Mouse (Mus musculus): Measurements from ENCODE around the gene Sdsl. TPM values are rescaled to one million over a fixed set of nuclear protein-coding genes. Genes with fewer than 3 reads are reported as not detected.

Sdsl gene
- polyA plus RNA-seq, 1 experiment from 2014 or later: 15.3 TPM

GRCm38 (mm10) chr5:120425711-120426110, 46.9 kb downstream of the Sdsl start:
- no peaks in the 10 kb centered on the region for H3K9me3 ChIP-seq (ENCODE audit: low read length)
- H3K27ac ChIP-seq (ENCODE audit: low read length): no peak overlapping the region
- no peak overlapping the region for H3K4me3 ChIP-seq (ENCODE audit: low read length)
- 0% methylated on average over 15 of the region's 20 CpGs for WGBS
- H3K4me1 ChIP-seq (ENCODE audit: insufficient read depth, low read length): no peaks in the 10 kb centered on the region
- ATAC-seq (ENCODE audit: low FRiP score, low TSS enrichment): no peak
- H3K4me2 ChIP-seq (replicated peaks; ENCODE audit: low read depth, low read length): no peak overlapping the region
- H3K27me3 ChIP-seq (ENCODE audit: insufficient read depth, low read length): peaks cover 91% of the 10 kb centered on the region
- no peaks in the 10 kb centered on the region for H3K36me3 ChIP-seq (ENCODE audit: insufficient read depth, low read length)
- H3K9ac ChIP-seq (replicated peaks; ENCODE audit: low read length): no peak overlapping the region

GRCm38 (mm10) chr5:120424657-120425056, 48.0 kb downstream of the Sdsl start:
- Histone ChIP-seq H3K27ac (ENCODE audit: low read length) (no peak overlapping the region), H3K4me2 (replicated peaks; ENCODE audit: low read depth, low read length) (no peak overlapping the region), H3K36me3 (ENCODE audit: insufficient read depth, low read length) (no peaks in the 10 kb centered on the region), H3K4me3 (ENCODE audit: low read length) (no peak overlapping the region), H3K27me3 (ENCODE audit: insufficient read depth, low read length) (peaks cover 87% of the 10 kb centered on the region), H3K9me3 (ENCODE audit: low read length) (no peaks in the 10 kb centered on the region), H3K9ac (replicated peaks; ENCODE audit: low read length) (no peak overlapping the region), H3K4me1 (ENCODE audit: insufficient read depth, low read length) (no peaks in the 10 kb centered on the region)
- 0% methylated on average over 11 of the region's 11 CpGs for WGBS
- ATAC-seq (ENCODE audit: low FRiP score, low TSS enrichment): no peak

- H3K27ac ChIP-seq (ENCODE audit: low read length): no peak overlapping the region
- ATAC-seq (ENCODE audit: low FRiP score, low TSS enrichment): peak; percentile 63; the same call in 1 of the 2 replicates
- H3K9me3 ChIP-seq (ENCODE audit: low read length): no peaks in the 10 kb centered on the region
- no peaks in the 10 kb centered on the region for H3K36me3 ChIP-seq (ENCODE audit: insufficient read depth, low read length)
- peaks cover 83% of the 10 kb centered on the region for H3K27me3 ChIP-seq (ENCODE audit: insufficient read depth, low read length)
- WGBS: 1% methylated on average over 19 of the region's 19 CpGs
- H3K4me2 ChIP-seq (replicated peaks; ENCODE audit: low read depth, low read length): no peak overlapping the region
- no peak overlapping the region for H3K4me3 ChIP-seq (ENCODE audit: low read length)
- H3K4me1 ChIP-seq (ENCODE audit: insufficient read depth, low read length): no peaks in the 10 kb centered on the region
- no peak overlapping the region for H3K9ac ChIP-seq (replicated peaks; ENCODE audit: low read length)
These were observed 48.6 kb downstream of the Sdsl start for GRCm38 (mm10) chr5:120424039-120424438.

- H3K36me3 ChIP-seq (ENCODE audit: insufficient read depth, low read length): no peaks in the 10 kb centered on the region
- no peak for ATAC-seq (ENCODE audit: low FRiP score, low TSS enrichment)
- peaks cover 64% of the 10 kb centered on the region for H3K27me3 ChIP-seq (ENCODE audit: insufficient read depth, low read length)
- H3K27ac ChIP-seq (ENCODE audit: low read length): no peak overlapping the region
- no peak overlapping the region for H3K9ac ChIP-seq (replicated peaks; ENCODE audit: low read length)
- no peak overlapping the region for H3K4me3 ChIP-seq (ENCODE audit: low read length)
- H3K9me3 ChIP-seq (ENCODE audit: low read length): no peaks in the 10 kb centered on the region
- no peak overlapping the region for H3K4me2 ChIP-seq (replicated peaks; ENCODE audit: low read depth, low read length)
- H3K4me1 ChIP-seq (ENCODE audit: insufficient read depth, low read length): no peaks in the 10 kb centered on the region
- WGBS: 77% methylated on average over 8 of the region's 8 CpGs
These were observed 52.5 kb downstream of the Sdsl start for GRCm38 (mm10) chr5:120420106-120420505.

- H3K4me3 ChIP-seq (ENCODE audit: low read length): no peak overlapping the region
- no peak overlapping the region for H3K4me2 ChIP-seq (replicated peaks; ENCODE audit: low read depth, low read length)
- H3K27me3 ChIP-seq (ENCODE audit: insufficient read depth, low read length): peaks cover 55% of the 10 kb centered on the region
- no peak for ATAC-seq (ENCODE audit: low FRiP score, low TSS enrichment)
- H3K9ac ChIP-seq (replicated peaks; ENCODE audit: low read length): no peak overlapping the region
- H3K36me3 ChIP-seq (ENCODE audit: insufficient read depth, low read length): no peaks in the 10 kb centered on the region
- WGBS: 79% methylated on average over 6 of the region's 6 CpGs
- H3K27ac ChIP-seq (ENCODE audit: low read length): no peak overlapping the region
- H3K9me3 ChIP-seq (ENCODE audit: low read length): 0 out of 2 replicates have a peak, but pooled peaks cover 6% of the 10 kb centered on the region
- H3K4me1 ChIP-seq (ENCODE audit: insufficient read depth, low read length): peaks cover 7% of the 10 kb centered on the region
These were observed 59.2 kb downstream of the Sdsl start for GRCm38 (mm10) chr5:120413436-120413835.

GRCm38 (mm10) chr5:120409385-120410378, 62.9 kb downstream of the Sdsl start:
- Histone ChIP-seq H3K4me1 (ENCODE audit: insufficient read depth, low read length) (peaks cover 7% of the 10 kb centered on the region), H3K9me3 (ENCODE audit: low read length) (0 out of 2 replicates have a peak, but pooled peaks cover 6% of the 10 kb centered on the region), H3K27me3 (ENCODE audit: insufficient read depth, low read length) (peaks cover 44% of the 10 kb centered on the region), H3K4me2 (replicated peaks; ENCODE audit: low read depth, low read length) (peak overlapping the region; percentile 31), H3K27ac (ENCODE audit: low read length) (no peak overlapping the region), H3K9ac (replicated peaks; ENCODE audit: low read length) (no peak overlapping the region), H3K36me3 (ENCODE audit: insufficient read depth, low read length) (no peaks in the 10 kb centered on the region), H3K4me3 (ENCODE audit: low read length) (0 out of 2 replicates have a peak overlapping the region, but pooled peaks have one; percentile 15)
- no peak for ATAC-seq (ENCODE audit: low FRiP score, low TSS enrichment)
- under 1% methylated on average over 41 of the region's 41 CpGs for WGBS

- Histone ChIP-seq H3K27ac (ENCODE audit: low read length) (no peak overlapping the region), H3K4me2 (replicated peaks; ENCODE audit: low read depth, low read length) (no peak overlapping the region), H3K9me3 (ENCODE audit: low read length) (0 out of 2 replicates have a peak, but pooled peaks cover 6% of the 10 kb centered on the region), H3K36me3 (ENCODE audit: insufficient read depth, low read length) (no peaks in the 10 kb centered on the region), H3K4me1 (ENCODE audit: insufficient read depth, low read length) (peaks cover 7% of the 10 kb centered on the region), H3K9ac (replicated peaks; ENCODE audit: low read length) (no peak overlapping the region), H3K27me3 (ENCODE audit: insufficient read depth, low read length) (peaks cover 44% of the 10 kb centered on the region), H3K4me3 (ENCODE audit: low read length) (no peak overlapping the region)
- ATAC-seq (ENCODE audit: low FRiP score, low TSS enrichment): no peak
- 70% methylated on average over 14 of the region's 14 CpGs for WGBS
These were observed 63.7 kb downstream of the Sdsl start for GRCm38 (mm10) chr5:120408933-120409332.

Other genes with a start within 250 kb of the Sdsl start
- not detected in 2 replicates for gene Lhx5, start 41.1 kb downstream of the Sdsl start, polyA plus RNA-seq (2015; fragmentation: Nextera tagmentation; extraction: Ambion mirVana)
- not detected in 2 replicates for gene Sds, start 3.7 kb upstream of the Sdsl start, polyA plus RNA-seq (2015; fragmentation: Nextera tagmentation; extraction: Ambion mirVana)
- gene Plbd2, start 30.8 kb upstream of the Sdsl start, polyA plus RNA-seq (2015; fragmentation: Nextera tagmentation; extraction: Ambion mirVana): 54.9 and 57.3 TPM in 2 replicates
- gene Slc8b1, start 38.4 kb upstream of the Sdsl start, polyA plus RNA-seq (2015; fragmentation: Nextera tagmentation; extraction: Ambion mirVana): 10.1 and 14.2 TPM in 2 replicates
- 30.6 and 34.1 TPM in 2 replicates for gene Tpcn1, start 115.9 kb upstream of the Sdsl start, polyA plus RNA-seq (2015; fragmentation: Nextera tagmentation; extraction: Ambion mirVana)
- gene Iqcd, start 116.2 kb upstream of the Sdsl start, polyA plus RNA-seq (2015; fragmentation: Nextera tagmentation; extraction: Ambion mirVana): 1.5 TPM in 2 replicates
- 18.0 and 18.4 TPM in 2 replicates for gene Rita1, start 139.8 kb upstream of the Sdsl start, polyA plus RNA-seq (2015; fragmentation: Nextera tagmentation; extraction: Ambion mirVana)
- gene Ddx54, start 139.9 kb upstream of the Sdsl start, polyA plus RNA-seq (2015; fragmentation: Nextera tagmentation; extraction: Ambion mirVana): 53.7 and 54.8 TPM in 2 replicates
- gene Cfap73, start 161.4 kb upstream of the Sdsl start, polyA plus RNA-seq (2015; fragmentation: Nextera tagmentation; extraction: Ambion mirVana): not detected in 2 replicates
- gene Rasal1, start 176.0 kb upstream of the Sdsl start, polyA plus RNA-seq (2015; fragmentation: Nextera tagmentation; extraction: Ambion mirVana): 0.66 and 0.70 TPM in 2 replicates
- gene Dtx1, start 239.1 kb upstream of the Sdsl start, polyA plus RNA-seq (2015; fragmentation: Nextera tagmentation; extraction: Ambion mirVana): 5.4 and 7.9 TPM in 2 replicates

All from kidney, embryonic 16.5 days (tissue).